Mouse (Mus musculus) limb, embryonic 10.5 days (tissue): Measurements from ENCODE around the gene BC035044. TPM values are rescaled to one million over a fixed set of nuclear protein-coding genes. Genes with fewer than 3 reads are reported as not detected.

Experiments used
- DNase-seq: peaks from one replicate; pipeline ENCODE4 v3.0.0-alpha.2; 2017; ENCODE audit warnings: low spot score
- H3K27ac ChIP-seq: fragments of 300-500 bp; sonication (generic); 2 replicates; pipeline ENCODE4 v1.5.1; 2016; ENCODE audit warnings: mild to moderate bottlenecking
- H3K27me3 ChIP-seq: fragments of 300-500 bp; sonication (generic); 2 replicates; pipeline ENCODE4 v1.6.1; 2016; ENCODE audit warnings: low read depth, mild to moderate bottlenecking; ENCODE audit not compliant: poor library complexity, severe bottlenecking
- H3K36me3 ChIP-seq: fragments of 300-500 bp; sonication (generic); 2 replicates; pipeline ENCODE4 v1.6.1; 2016; ENCODE audit warnings: mild to moderate bottlenecking, moderate library complexity
- H3K4me1 ChIP-seq: fragments of 300-500 bp; sonication (generic); 2 replicates; pipeline ENCODE4 v1.6.1; 2016
- H3K4me3 ChIP-seq: fragments of 300-500 bp; sonication (generic); 2 replicates; pipeline ENCODE4 v1.5.1; 2016; ENCODE audit warnings: mild to moderate bottlenecking, moderate library complexity
- H3K9me3 ChIP-seq: fragments of 300-500 bp; sonication (generic); replicated peaks from 2 replicates; pipeline ENCODE4 v1.6.1; 2016; ENCODE audit warnings: mild to moderate bottlenecking
- WGBS: fragments of 180-500 bp; shearing (Covaris S2); methylation state at CpG from one replicate; pipeline ENCODE4 v1.1.7; 2016; 5-methylcytosine and 5-hydroxymethylcytosine counted together
- polyA plus RNA-seq: library from polyadenylated mRNA; unstranded; fragments of >200 nt; fragmentation: Nextera tagmentation; extraction: Ambion mirVana; gene quantifications from 2 replicates; pipeline ENCODE4 v1.2.1, GENCODE M21; 2016

The BC035044 gene
- polyA plus RNA-seq, 1 experiment from 2014 or later: 0.59 TPM

DNA sequence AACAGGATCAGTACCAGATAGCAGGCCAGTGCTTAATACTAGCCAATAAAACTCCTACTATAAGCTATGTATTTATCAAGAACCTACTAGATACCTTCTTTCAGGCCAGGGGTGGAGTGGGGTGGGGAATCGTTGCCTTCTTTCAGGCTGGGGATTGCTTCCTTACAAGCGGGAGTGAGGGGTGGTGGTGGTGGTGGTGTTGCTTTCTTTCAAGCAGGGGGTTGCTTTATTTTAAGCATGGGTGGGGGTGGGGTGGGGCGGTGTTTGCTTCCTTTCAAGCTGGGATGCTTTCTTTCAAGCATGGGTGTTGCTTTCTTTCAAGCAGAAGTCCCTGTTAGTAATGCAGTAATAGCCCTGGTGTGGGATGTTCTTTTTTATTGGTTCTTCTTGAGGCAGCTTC is 22.1 kb downstream of the BC035044 start:
- Histone ChIP-seq H3K4me3 (no peak overlapping the region), H3K36me3 (no peaks in the 10 kb centered on the region), H3K27me3 (no peaks in the 10 kb centered on the region), H3K9me3 (no peaks in the 10 kb centered on the region), H3K4me1 (0 out of 2 replicates have a peak, but pooled peaks cover 4% of the 10 kb centered on the region), H3K27ac (no peak overlapping the region)
- 8% methylated on average over 3 of the region's 3 CpGs for WGBS
- no peak for DNase-seq

GRCm38 (mm10) chr6:128857976-128858375 is 33.0 kb downstream of the BC035044 start:
- no peaks in the 10 kb centered on the region for H3K36me3 ChIP-seq
- 0 out of 2 replicates have a peak, but pooled peaks cover 4% of the 10 kb centered on the region for H3K4me1 ChIP-seq
- peak; percentile 22 for DNase-seq
- H3K27ac ChIP-seq: no peak overlapping the region
- H3K27me3 ChIP-seq: no peaks in the 10 kb centered on the region
- no peak overlapping the region for H3K4me3 ChIP-seq
- WGBS: 95% methylated on average over 2 of the region's 2 CpGs
- no peaks in the 10 kb centered on the region for H3K9me3 ChIP-seq

- Histone ChIP-seq H3K4me1 (0 out of 2 replicates have a peak, but pooled peaks cover 4% of the 10 kb centered on the region), H3K4me3 (no peak overlapping the region), H3K27me3 (no peaks in the 10 kb centered on the region), H3K36me3 (no peaks in the 10 kb centered on the region), H3K9me3 (no peaks in the 10 kb centered on the region), H3K27ac (no peak overlapping the region)
- peak; percentile 27 for DNase-seq
- WGBS: 83% methylated on average over 5 of the region's 5 CpGs
Observed at GRCm38 (mm10) chr6:128856250-128856649, 34.7 kb downstream of the BC035044 start.

DNA sequence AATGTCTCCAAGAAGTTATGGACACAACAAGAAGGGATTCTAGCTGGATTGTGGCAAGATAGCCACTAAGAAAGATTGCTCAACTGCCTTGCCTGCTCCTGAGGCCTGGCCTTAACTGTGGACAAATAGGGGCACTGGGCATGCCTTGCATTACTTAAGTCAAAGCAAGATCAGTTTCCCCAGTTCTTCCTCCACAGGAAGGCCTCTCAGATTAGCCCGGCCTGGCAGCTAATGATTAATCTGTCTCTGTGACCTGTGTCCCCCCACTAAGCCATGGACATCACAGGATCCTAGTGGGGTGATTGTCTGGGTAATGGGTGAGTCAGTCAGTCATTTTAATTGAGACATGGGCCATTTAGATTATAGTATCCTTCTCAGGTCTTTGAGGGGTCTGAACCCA is 35.4 kb downstream of the BC035044 start:
- no peaks in the 10 kb centered on the region for H3K9me3 ChIP-seq
- no peaks in the 10 kb centered on the region for H3K36me3 ChIP-seq
- H3K27ac ChIP-seq: no peak overlapping the region
- DNase-seq: no peak
- 57% methylated on average over 1 of the region's 1 CpGs for WGBS
- H3K4me1 ChIP-seq: 0 out of 2 replicates have a peak, but pooled peaks cover 4% of the 10 kb centered on the region
- H3K4me3 ChIP-seq: no peak overlapping the region
- no peaks in the 10 kb centered on the region for H3K27me3 ChIP-seq

GRCm38 (mm10) chr6:128854895-128855294 is 36.0 kb downstream of the BC035044 start:
- WGBS: 89% methylated on average over 3 of the region's 3 CpGs
- no peaks in the 10 kb centered on the region for H3K27me3 ChIP-seq
- no peaks in the 10 kb centered on the region for H3K9me3 ChIP-seq
- no peaks in the 10 kb centered on the region for H3K36me3 ChIP-seq
- no peak for DNase-seq
- H3K27ac ChIP-seq: no peak overlapping the region
- 0 out of 2 replicates have a peak, but pooled peaks cover 4% of the 10 kb centered on the region for H3K4me1 ChIP-seq
- H3K4me3 ChIP-seq: no peak overlapping the region

GRCm38 (mm10) chr6:128854024-128854820 is 36.7 kb downstream of the BC035044 start:
- H3K9me3 ChIP-seq: no peaks in the 10 kb centered on the region
- WGBS: 47% methylated on average over 12 of the region's 12 CpGs
- H3K4me1 ChIP-seq: 0 out of 2 replicates have a peak, but pooled peaks cover 4% of the 10 kb centered on the region
- no peaks in the 10 kb centered on the region for H3K36me3 ChIP-seq
- DNase-seq: peak; percentile 69
- H3K27me3 ChIP-seq: no peaks in the 10 kb centered on the region
- 0 out of 2 replicates have a peak overlapping the region, but pooled peaks have one; percentile 21 for H3K4me3 ChIP-seq
- H3K27ac ChIP-seq: peak overlapping the region; percentile 78

GRCm38 (mm10) chr6:128852766-128853165 is 38.2 kb downstream of the BC035044 start:
- no peaks in the 10 kb centered on the region for H3K9me3 ChIP-seq
- no peaks in the 10 kb centered on the region for H3K36me3 ChIP-seq
- H3K27me3 ChIP-seq: no peaks in the 10 kb centered on the region
- H3K27ac ChIP-seq: no peak overlapping the region
- 0 out of 2 replicates have a peak, but pooled peaks cover 4% of the 10 kb centered on the region for H3K4me1 ChIP-seq
- 91% methylated on average over 3 of the region's 3 CpGs for WGBS
- no peak overlapping the region for H3K4me3 ChIP-seq
- no peak for DNase-seq

DNA sequence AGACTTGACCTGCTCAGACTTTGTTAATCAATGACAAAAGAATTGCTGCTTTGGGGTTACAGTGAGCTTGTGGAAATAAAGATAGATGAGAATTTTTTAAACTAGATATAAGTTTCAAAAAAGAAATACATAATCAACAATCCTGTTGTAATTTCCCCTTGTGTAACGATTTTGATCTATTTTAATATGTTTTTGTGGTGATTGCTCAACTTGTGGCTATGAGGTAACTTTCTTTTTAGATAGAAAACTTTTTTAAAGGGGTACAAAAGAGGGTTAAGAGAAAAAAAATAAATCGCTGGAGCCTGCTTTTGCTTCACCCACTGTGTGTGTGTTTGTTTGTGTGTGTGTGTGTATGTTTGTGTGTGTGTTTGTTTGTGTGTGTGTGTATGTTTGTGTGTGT is 39.8 kb downstream of the BC035044 start:
- 0 out of 2 replicates have a peak, but pooled peaks cover 4% of the 10 kb centered on the region for H3K4me1 ChIP-seq
- H3K27ac ChIP-seq: no peak overlapping the region
- H3K4me3 ChIP-seq: no peak overlapping the region
- DNase-seq: no peak
- 88% methylated on average over 2 of the region's 2 CpGs for WGBS
- no peaks in the 10 kb centered on the region for H3K36me3 ChIP-seq
- H3K9me3 ChIP-seq: no peaks in the 10 kb centered on the region
- H3K27me3 ChIP-seq: no peaks in the 10 kb centered on the region

GRCm38 (mm10) chr6:128850671-128851070 is 40.3 kb downstream of the BC035044 start:
- H3K4me3 ChIP-seq: no peak overlapping the region
- no peaks in the 10 kb centered on the region for H3K9me3 ChIP-seq
- no peak overlapping the region for H3K27ac ChIP-seq
- no peaks in the 10 kb centered on the region for H3K36me3 ChIP-seq
- H3K27me3 ChIP-seq: no peaks in the 10 kb centered on the region
- H3K4me1 ChIP-seq: 0 out of 2 replicates have a peak, but pooled peaks cover 4% of the 10 kb centered on the region
- WGBS: 81% methylated on average over 2 of the region's 2 CpGs
- no peak for DNase-seq

- DNase-seq: peak; percentile 73
- Histone ChIP-seq H3K4me1 (0 out of 2 replicates have a peak, but pooled peaks cover 7% of the 10 kb centered on the region), H3K27ac (no peak overlapping the region), H3K9me3 (no peaks in the 10 kb centered on the region), H3K4me3 (no peak overlapping the region), H3K27me3 (no peaks in the 10 kb centered on the region), H3K36me3 (no peaks in the 10 kb centered on the region)
- WGBS: 62% methylated on average over 2 of the region's 2 CpGs
Observed at GRCm38 (mm10) chr6:128849902-128850301, 41.0 kb downstream of the BC035044 start.

DNA sequence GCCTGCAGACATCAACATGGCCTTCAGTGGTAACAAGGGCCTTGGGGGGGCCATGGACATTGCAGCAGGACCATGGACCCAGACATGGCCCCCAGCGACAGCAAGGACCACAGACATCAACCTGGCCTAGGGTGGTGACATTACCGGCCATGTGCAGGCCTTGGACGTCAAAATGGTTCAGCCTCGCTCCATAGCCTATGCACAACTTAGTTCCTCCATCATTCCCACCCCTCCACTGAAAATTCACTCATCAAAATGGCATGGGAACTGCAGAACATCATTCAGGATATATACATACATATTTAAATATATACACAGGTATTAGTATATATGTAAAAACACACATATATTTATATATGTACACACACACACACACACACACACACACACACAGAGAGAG is 43.5 kb downstream of the BC035044 start:
- DNase-seq: no peak
- peaks cover 12% of the 10 kb centered on the region; the same call in 1 of the 2 replicates for H3K4me1 ChIP-seq
- no peak overlapping the region for H3K27ac ChIP-seq
- H3K4me3 ChIP-seq: no peak overlapping the region
- WGBS: 96% methylated on average over 4 of the region's 4 CpGs
- H3K36me3 ChIP-seq: no peaks in the 10 kb centered on the region
- H3K27me3 ChIP-seq: no peaks in the 10 kb centered on the region
- H3K9me3 ChIP-seq: no peaks in the 10 kb centered on the region

DNA sequence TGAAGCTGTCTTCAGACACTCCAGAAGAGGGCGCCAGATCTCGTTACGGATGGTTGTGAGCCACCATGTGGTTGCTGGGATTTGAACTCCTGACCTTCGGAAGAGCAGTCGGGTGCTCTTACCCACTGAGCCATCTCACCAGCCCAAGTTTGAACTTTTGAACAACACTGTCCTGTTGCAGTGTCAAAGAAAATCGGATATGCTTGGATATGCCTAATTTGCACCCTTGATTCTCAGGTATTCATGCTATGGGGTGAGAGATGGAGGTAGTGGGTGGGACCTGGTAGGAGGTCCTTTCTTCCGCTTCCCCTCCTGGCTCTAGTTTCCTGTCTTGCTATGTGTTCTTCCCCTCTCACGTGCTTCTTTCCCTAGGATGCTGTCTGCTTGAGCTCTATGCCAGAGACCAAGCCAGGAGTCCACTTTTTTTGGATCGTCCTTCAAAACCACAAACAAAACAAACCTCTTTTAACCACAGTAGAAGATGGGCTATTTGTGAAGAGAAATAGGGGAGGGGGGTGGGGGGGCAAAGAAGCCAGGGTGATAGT is 44.9 kb downstream of the BC035044 start:
- Histone ChIP-seq H3K27ac (no peak overlapping the region), H3K4me1 (peaks cover 19% of the 10 kb centered on the region), H3K27me3 (no peaks in the 10 kb centered on the region), H3K36me3 (no peaks in the 10 kb centered on the region), H3K4me3 (no peak overlapping the region), H3K9me3 (no peaks in the 10 kb centered on the region)
- WGBS: 68% methylated on average over 8 of the region's 9 CpGs
- no peak for DNase-seq

GRCm38 (mm10) chr6:128845319-128845979 is 45.5 kb downstream of the BC035044 start:
- peaks cover 19% of the 10 kb centered on the region for H3K4me1 ChIP-seq
- H3K27me3 ChIP-seq: no peaks in the 10 kb centered on the region
- 0 out of 2 replicates have a peak overlapping the region, but pooled peaks have one; percentile 21 for H3K27ac ChIP-seq
- DNase-seq: peak; percentile 90
- no peaks in the 10 kb centered on the region for H3K9me3 ChIP-seq
- peak overlapping the region; percentile 30 for H3K4me3 ChIP-seq
- 41% methylated on average over 7 of the region's 7 CpGs for WGBS
- no peaks in the 10 kb centered on the region for H3K36me3 ChIP-seq
